Mouse (Mus musculus): ENCODE measurements around the gene Cabp1. TPM values are rescaled to one million over a fixed set of nuclear protein-coding genes. Genes with fewer than 3 reads are reported as not detected.
A peak's percentile ranks its signal among the peaks of the same experiment; 100 is the strongest.
"Not testable (repeated sequence)": the region's sequence is repeated elsewhere in the genome, so short reads cannot be mapped to it uniquely, and the experiment has no call there.

Cabp1 gene
- polyA plus RNA-seq, 1 experiment from 2014 or later, result 0.90 TPM

DNA sequence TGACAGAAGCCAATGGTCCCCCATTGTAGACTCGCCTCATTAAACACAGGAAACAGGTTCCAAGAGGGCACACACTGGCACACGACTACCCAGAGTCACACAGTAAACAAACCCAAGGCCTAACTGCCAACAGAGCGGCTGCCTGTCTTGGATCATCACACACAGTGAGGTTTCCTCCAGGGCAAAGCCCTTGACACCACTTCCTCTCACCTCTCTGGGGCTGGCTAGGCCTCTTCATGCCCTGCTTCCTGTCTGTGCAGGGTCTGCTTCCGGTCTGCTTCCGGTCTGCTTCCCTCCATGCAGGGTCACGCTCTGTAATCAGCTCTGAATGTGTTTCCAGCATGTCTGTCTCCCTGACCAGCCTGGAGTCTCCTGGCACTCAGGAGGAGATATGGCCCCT, 26.8 kb downstream of the Cabp1 start:
- no peak overlapping the region for H3K27ac ChIP-seq (ENCODE audit: low read length)
- DNase-seq (ENCODE audit: low spot score), result peak; percentile 27
- no peaks in the 10 kb centered on the region for H3K36me3 ChIP-seq (ENCODE audit: insufficient read depth, low read length)
- H3K9ac ChIP-seq (replicated peaks; ENCODE audit: low read depth), result no peak overlapping the region
- no peak overlapping the region for H3K4me3 ChIP-seq (ENCODE audit: low read depth, low read length)
- H3K9me3 ChIP-seq (ENCODE audit: low read length), result no peaks in the 10 kb centered on the region
- TF ChIP-seq CTCF (IDR thresholded peaks at IDR 0.05), result no peak
- TF ChIP-seq EP300 (IDR thresholded peaks at IDR 0.05), result 0 out of 2 replicates have a peak, but pooled peaks have one; percentile 44
- no peak overlapping the region for H3K4me2 ChIP-seq (replicated peaks; ENCODE audit: low read depth, low read length)
- WGBS, result 41% methylated on average over 6 of the region's 6 CpGs
- H3K27me3 ChIP-seq (replicated peaks; ENCODE audit: insufficient read depth, low read length), result no peaks in the 10 kb centered on the region
- no peaks in the 10 kb centered on the region for H3K4me1 ChIP-seq (ENCODE audit: insufficient read depth, low read depth, low read length)
- peak; percentile 65 for ATAC-seq

- Histone ChIP-seq H3K27me3 (replicated peaks; ENCODE audit: insufficient read depth, low read length) (no peaks in the 10 kb centered on the region), H3K4me1 (ENCODE audit: insufficient read depth, low read depth, low read length) (no peaks in the 10 kb centered on the region), H3K36me3 (ENCODE audit: insufficient read depth, low read length) (no peaks in the 10 kb centered on the region), H3K9ac (replicated peaks; ENCODE audit: low read depth) (no peak overlapping the region), H3K4me3 (ENCODE audit: low read depth, low read length) (no peak overlapping the region), H3K9me3 (ENCODE audit: low read length) (no peaks in the 10 kb centered on the region), H3K4me2 (replicated peaks; ENCODE audit: low read depth, low read length) (no peak overlapping the region), H3K27ac (ENCODE audit: low read length) (no peak overlapping the region)
- WGBS, result 68% methylated on average over 7 of the region's 7 CpGs
- DNase-seq (ENCODE audit: low spot score) (no peak), ATAC-seq (no peak)
- no peak for TF ChIP-seq EP300 (IDR thresholded peaks at IDR 0.05)
- no peak for TF ChIP-seq CTCF (IDR thresholded peaks at IDR 0.05)
Observed at GRCm38 (mm10) chr5:115166815-115167194, 27.4 kb downstream of the Cabp1 start.

GRCm38 (mm10) chr5:115165895-115166814, 28.0 kb downstream of the Cabp1 start:
- H3K4me2 ChIP-seq (replicated peaks; ENCODE audit: low read depth, low read length), result no peak overlapping the region
- DNase-seq (ENCODE audit: low spot score), result peak; percentile 12
- WGBS, result 37% methylated on average over 11 of the region's 11 CpGs
- no peak overlapping the region for H3K27ac ChIP-seq (ENCODE audit: low read length)
- TF ChIP-seq EP300 (IDR thresholded peaks at IDR 0.05) (no peak), CTCF (IDR thresholded peaks at IDR 0.05) (peak; percentile 31)
- no peaks in the 10 kb centered on the region for H3K4me1 ChIP-seq (ENCODE audit: insufficient read depth, low read depth, low read length)
- H3K27me3 ChIP-seq (replicated peaks; ENCODE audit: insufficient read depth, low read length), result no peaks in the 10 kb centered on the region
- H3K9ac ChIP-seq (replicated peaks; ENCODE audit: low read depth), result no peak overlapping the region
- no peaks in the 10 kb centered on the region for H3K36me3 ChIP-seq (ENCODE audit: insufficient read depth, low read length)
- no peak overlapping the region for H3K4me3 ChIP-seq (ENCODE audit: low read depth, low read length)
- ATAC-seq, result 0 out of 2 replicates have a peak, but pooled peaks have one; percentile 27
- H3K9me3 ChIP-seq (ENCODE audit: low read length), result no peaks in the 10 kb centered on the region

GRCm38 (mm10) chr5:115165351-115165750, 28.8 kb downstream of the Cabp1 start:
- peak; percentile 32 for DNase-seq (ENCODE audit: low spot score)
- no peak for ATAC-seq
- no peak for TF ChIP-seq EP300 (IDR thresholded peaks at IDR 0.05)
- peak; percentile 61 for TF ChIP-seq CTCF (IDR thresholded peaks at IDR 0.05)
- no peak overlapping the region for H3K4me2 ChIP-seq (replicated peaks; ENCODE audit: low read depth, low read length)
- H3K9ac ChIP-seq (replicated peaks; ENCODE audit: low read depth), result no peak overlapping the region
- no peaks in the 10 kb centered on the region for H3K4me1 ChIP-seq (ENCODE audit: insufficient read depth, low read depth, low read length)
- H3K27ac ChIP-seq (ENCODE audit: low read length), result no peak overlapping the region
- 63% methylated on average over 9 of the region's 9 CpGs for WGBS
- H3K36me3 ChIP-seq (ENCODE audit: insufficient read depth, low read length), result no peaks in the 10 kb centered on the region
- H3K9me3 ChIP-seq (ENCODE audit: low read length), result no peaks in the 10 kb centered on the region
- H3K27me3 ChIP-seq (replicated peaks; ENCODE audit: insufficient read depth, low read length), result no peaks in the 10 kb centered on the region
- H3K4me3 ChIP-seq (ENCODE audit: low read depth, low read length), result no peak overlapping the region

- WGBS, result 78% methylated on average over 4 of the region's 4 CpGs
- not testable (repeated sequence) for ATAC-seq; H3K9ac ChIP-seq (replicated peaks; ENCODE audit: low read depth); DNase-seq (ENCODE audit: low spot score); H3K4me2 ChIP-seq (replicated peaks; ENCODE audit: low read depth, low read length); H3K27ac ChIP-seq (ENCODE audit: low read length); H3K4me1 ChIP-seq (ENCODE audit: insufficient read depth, low read depth, low read length); H3K4me3 ChIP-seq (ENCODE audit: low read depth, low read length); H3K36me3 ChIP-seq (ENCODE audit: insufficient read depth, low read length); H3K9me3 ChIP-seq (ENCODE audit: low read length); H3K27me3 ChIP-seq (replicated peaks; ENCODE audit: insufficient read depth, low read length)
Observed at GRCm38 (mm10) chr5:115164446-115164845, 29.7 kb downstream of the Cabp1 start.

GRCm38 (mm10) chr5:115163563-115163962, 30.6 kb downstream of the Cabp1 start:
- Histone ChIP-seq H3K9ac (replicated peaks; ENCODE audit: low read depth) (no peak overlapping the region), H3K36me3 (ENCODE audit: insufficient read depth, low read length) (no peaks in the 10 kb centered on the region), H3K27me3 (replicated peaks; ENCODE audit: insufficient read depth, low read length) (no peaks in the 10 kb centered on the region), H3K9me3 (ENCODE audit: low read length) (no peaks in the 10 kb centered on the region), H3K27ac (ENCODE audit: low read length) (no peak overlapping the region), H3K4me3 (ENCODE audit: low read depth, low read length) (no peak overlapping the region), H3K4me1 (ENCODE audit: insufficient read depth, low read depth, low read length) (peaks cover 5% of the 10 kb centered on the region; the same call in 1 of the 2 replicates), H3K4me2 (replicated peaks; ENCODE audit: low read depth, low read length) (0 out of 2 replicates have a peak overlapping the region, but pooled peaks have one; percentile 17)
- WGBS, result 40% methylated on average over 8 of the region's 8 CpGs
- ATAC-seq (peak; percentile 17; the same call in 1 of the 2 replicates), DNase-seq (ENCODE audit: low spot score) (peak; percentile 64)
- TF ChIP-seq EP300 (IDR thresholded peaks at IDR 0.05) (no peak), CTCF (IDR thresholded peaks at IDR 0.05) (peak; percentile 72)

DNA sequence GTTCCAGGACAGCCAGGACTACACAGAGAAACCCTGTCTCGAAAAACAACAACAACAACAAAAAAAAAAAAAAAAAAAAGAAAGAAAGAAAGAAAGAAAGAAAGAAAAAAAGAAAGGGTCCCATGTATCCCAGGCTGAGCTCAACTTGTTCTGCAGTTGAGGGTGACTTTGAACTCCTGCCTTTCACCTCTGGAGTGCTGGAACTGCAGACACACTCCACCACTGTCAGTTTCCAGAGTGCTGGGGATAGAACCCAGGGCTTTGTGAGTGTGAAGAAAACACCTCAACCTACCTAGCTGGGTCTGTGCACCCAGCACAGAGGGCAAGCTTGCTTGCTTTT, 32.3 kb downstream of the Cabp1 start:
- H3K9ac ChIP-seq (replicated peaks; ENCODE audit: low read depth), result not testable (repeated sequence)

More for the DNA sequence above, 32.3 kb downstream of the Cabp1 start:
- not testable (repeated sequence) for H3K4me1 ChIP-seq (ENCODE audit: insufficient read depth, low read depth, low read length); DNase-seq (ENCODE audit: low spot score); H3K9me3 ChIP-seq (ENCODE audit: low read length); H3K36me3 ChIP-seq (ENCODE audit: insufficient read depth, low read length); H3K4me3 ChIP-seq (ENCODE audit: low read depth, low read length); H3K27ac ChIP-seq (ENCODE audit: low read length); H3K27me3 ChIP-seq (replicated peaks; ENCODE audit: insufficient read depth, low read length); H3K4me2 ChIP-seq (replicated peaks; ENCODE audit: low read depth, low read length); ATAC-seq
- 75% methylated on average over 1 of the region's 1 CpGs for WGBS
